Mouse (Mus musculus): ENCODE measurements around the gene Gm17693. TPM values are rescaled to one million over a fixed set of nuclear protein-coding genes. Genes with fewer than 3 reads are reported as not detected.
"Not testable (repeated sequence)": the region's sequence is repeated elsewhere in the genome, so short reads cannot be mapped to it uniquely, and the experiment has no call there.

Gene Gm17693
- not detected in 2 replicates for polyA plus RNA-seq (2015; fragmentation: Nextera tagmentation; extraction: Ambion mirVana)

- H3K4me1 ChIP-seq (ENCODE audit: control insufficient read depth, insufficient read depth, low read length); H3K4me3 ChIP-seq (ENCODE audit: low read length); ATAC-seq; H3K27ac ChIP-seq (ENCODE audit: low read length); H3K4me2 ChIP-seq (ENCODE audit: low read depth, low read length); H3K36me3 ChIP-seq (ENCODE audit: control insufficient read depth, insufficient read depth, low read length); H3K27me3 ChIP-seq (replicated peaks; ENCODE audit: control insufficient read depth, insufficient read depth, low read length); H3K9ac ChIP-seq (ENCODE audit: low read depth, low read length); H3K9me3 ChIP-seq (ENCODE audit: control insufficient read depth, low read length): not testable (repeated sequence)
- no CpG with 5 or more reads among the region's 4 CpGs for WGBS
Measured at GRCm38 (mm10) chrX:125705144-125705543, at the start of gene Gm17693. Gene Gm17693, plus strand, starts transcription at chrX:125705444.
